Mouse (Mus musculus): ENCODE data around the gene Ptpn22. TPM values are rescaled to one million over a fixed set of nuclear protein-coding genes. Genes with fewer than 3 reads are reported as not detected.

The Ptpn22 gene
- polyA plus RNA-seq, 1 experiment = 0.77 TPM

GRCm38 (mm10) chr3:103925302-103925701 is 65.7 kb downstream of the Ptpn22 start:
- Histone ChIP-seq H3K27me3 (ENCODE audit: control insufficient read depth, insufficient read depth, low read length) (no peaks in the 10 kb centered on the region), H3K36me3 (ENCODE audit: control insufficient read depth, insufficient read depth, low read length) (peaks cover 2% of the 10 kb centered on the region; the same call in 1 of the 2 replicates), H3K27ac (ENCODE audit: control insufficient read depth, insufficient read depth, low read depth, low read length) (no peak overlapping the region), H3K4me3 (ENCODE audit: control insufficient read depth, low read depth, low read length) (no peak overlapping the region), H3K4me1 (ENCODE audit: control insufficient read depth, insufficient read depth, low read length) (no peaks in the 10 kb centered on the region)
- TF ChIP-seq POLR2A (IDR thresholded peaks at IDR 0.05; ENCODE audit: control insufficient read depth, low read depth, low read length) (no peak), CTCF (IDR thresholded peaks at IDR 0.05; ENCODE audit: control insufficient read depth, insufficient read depth, insufficient replicate concordance, low read depth, low read length) (no peak)

- TF ChIP-seq CTCF (IDR thresholded peaks at IDR 0.05; ENCODE audit: control insufficient read depth, insufficient read depth, insufficient replicate concordance, low read depth, low read length) (no peak), POLR2A (IDR thresholded peaks at IDR 0.05; ENCODE audit: control insufficient read depth, low read depth, low read length) (no peak)
- no peaks in the 10 kb centered on the region for H3K27me3 ChIP-seq (ENCODE audit: control insufficient read depth, insufficient read depth, low read length)
- H3K4me1 ChIP-seq (ENCODE audit: control insufficient read depth, insufficient read depth, low read length) = no peaks in the 10 kb centered on the region
- peaks cover 2% of the 10 kb centered on the region; the same call in 1 of the 2 replicates for H3K36me3 ChIP-seq (ENCODE audit: control insufficient read depth, insufficient read depth, low read length)
- no peak overlapping the region for H3K4me3 ChIP-seq (ENCODE audit: control insufficient read depth, low read depth, low read length)
- H3K27ac ChIP-seq (ENCODE audit: control insufficient read depth, insufficient read depth, low read depth, low read length) = no peak overlapping the region
Observed at GRCm38 (mm10) chr3:103927511-103927910, 67.9 kb downstream of the Ptpn22 start.

GRCm38 (mm10) chr3:103944794-103945562 is 85.4 kb downstream of the Ptpn22 start:
- TF ChIP-seq CTCF (IDR thresholded peaks at IDR 0.05; ENCODE audit: control insufficient read depth, insufficient read depth, insufficient replicate concordance, low read depth, low read length) (no peak), POLR2A (IDR thresholded peaks at IDR 0.05; ENCODE audit: control insufficient read depth, low read depth, low read length) (no peak)
- Histone ChIP-seq H3K27ac (ENCODE audit: control insufficient read depth, insufficient read depth, low read depth, low read length) (no peak overlapping the region), H3K4me1 (ENCODE audit: control insufficient read depth, insufficient read depth, low read length) (no peaks in the 10 kb centered on the region), H3K27me3 (ENCODE audit: control insufficient read depth, insufficient read depth, low read length) (no peaks in the 10 kb centered on the region), H3K36me3 (ENCODE audit: control insufficient read depth, insufficient read depth, low read length) (no peaks in the 10 kb centered on the region), H3K4me3 (ENCODE audit: control insufficient read depth, low read depth, low read length) (no peak overlapping the region)

- no peak for TF ChIP-seq POLR2A (IDR thresholded peaks at IDR 0.05; ENCODE audit: control insufficient read depth, low read depth, low read length)
- TF ChIP-seq CTCF (IDR thresholded peaks at IDR 0.05; ENCODE audit: control insufficient read depth, insufficient read depth, insufficient replicate concordance, low read depth, low read length) = no peak
- Histone ChIP-seq H3K4me3 (ENCODE audit: control insufficient read depth, low read depth, low read length) (no peak overlapping the region), H3K27ac (ENCODE audit: control insufficient read depth, insufficient read depth, low read depth, low read length) (no peak overlapping the region), H3K4me1 (ENCODE audit: control insufficient read depth, insufficient read depth, low read length) (no peaks in the 10 kb centered on the region), H3K27me3 (ENCODE audit: control insufficient read depth, insufficient read depth, low read length) (no peaks in the 10 kb centered on the region), H3K36me3 (ENCODE audit: control insufficient read depth, insufficient read depth, low read length) (no peaks in the 10 kb centered on the region)
Observed at GRCm38 (mm10) chr3:103948666-103949065, 89.1 kb downstream of the Ptpn22 start.

GRCm38 (mm10) chr3:103960622-103961021 is 101.0 kb downstream of the Ptpn22 start:
- H3K36me3 ChIP-seq (ENCODE audit: control insufficient read depth, insufficient read depth, low read length) = no peaks in the 10 kb centered on the region
- H3K4me1 ChIP-seq (ENCODE audit: control insufficient read depth, insufficient read depth, low read length) = no peaks in the 10 kb centered on the region
- H3K4me3 ChIP-seq (ENCODE audit: control insufficient read depth, low read depth, low read length) = no peak overlapping the region
- no peaks in the 10 kb centered on the region for H3K27me3 ChIP-seq (ENCODE audit: control insufficient read depth, insufficient read depth, low read length)
- TF ChIP-seq POLR2A (IDR thresholded peaks at IDR 0.05; ENCODE audit: control insufficient read depth, low read depth, low read length) = no peak
- no peak for TF ChIP-seq CTCF (IDR thresholded peaks at IDR 0.05; ENCODE audit: control insufficient read depth, insufficient read depth, insufficient replicate concordance, low read depth, low read length)
- H3K27ac ChIP-seq (ENCODE audit: control insufficient read depth, insufficient read depth, low read depth, low read length) = no peak overlapping the region

Other genes starting within 250 kb of the Ptpn22 start
- gene Atg4a-ps, start 213.7 kb upstream of the Ptpn22 start, polyA plus RNA-seq (2012; rRNA removed) = not detected in 2 replicates
- gene Olfml3, start 121.8 kb upstream of the Ptpn22 start, polyA plus RNA-seq (2012; rRNA removed) = 4.1 and 4.5 TPM in 2 replicates
- not detected in 2 replicates for gene Gm10964, start 120.4 kb upstream of the Ptpn22 start, polyA plus RNA-seq (2012; rRNA removed)
- 203 and 224 TPM in 2 replicates for gene Hipk1, start 68.2 kb upstream of the Ptpn22 start, polyA plus RNA-seq (2012; rRNA removed)
- gene Dclre1b, start 50.4 kb upstream of the Ptpn22 start, polyA plus RNA-seq (2012; rRNA removed) = 7.6 and 8.5 TPM in 2 replicates
- gene Ap4b1, start 50.3 kb upstream of the Ptpn22 start, polyA plus RNA-seq (2012; rRNA removed) = 33.9 and 36.2 TPM in 2 replicates
- gene Gm43064, start 50.2 kb upstream of the Ptpn22 start, polyA plus RNA-seq (2012; rRNA removed) = 2.2 TPM in 2 replicates
- 0.68 and 3.2 TPM in 2 replicates for gene Bcl2l15, start 27.2 kb upstream of the Ptpn22 start, polyA plus RNA-seq (2012; rRNA removed)
- 22.1 TPM in 2 replicates for gene Rsbn1, start 54.3 kb downstream of the Ptpn22 start, polyA plus RNA-seq (2012; rRNA removed)
- gene Phtf1, start 108.3 kb downstream of the Ptpn22 start, polyA plus RNA-seq (2012; rRNA removed) = 21.6 and 24.2 TPM in 2 replicates

All from testis, adult 2 months (tissue).